Mouse (Mus musculus) midbrain, embryonic 14.5 days (tissue): ENCODE data around the gene Kif1a. TPM values are rescaled to one million over a fixed set of nuclear protein-coding genes. Genes with fewer than 3 reads are reported as not detected.

Experiments used
- ATAC-seq: fragments of 200-750 bp; cut with Nextera tagmentation; 2 replicates; pipeline ENCODE4 v1.8.0; 2017; ENCODE audit warnings: moderate number of reproducible peaks, moderate library complexity; ENCODE audit not compliant: low FRiP score, low TSS enrichment
- DNase-seq: peaks from one replicate; pipeline ENCODE4 v3.0.0-alpha.2; 2015
- H3K27ac ChIP-seq: fragments of 300-500 bp; sonication (generic); replicated peaks from 2 replicates; pipeline ENCODE4 v1.5.1; 2014; ENCODE audit warnings: mild to moderate bottlenecking, low read depth, low read length, moderate library complexity
- H3K27me3 ChIP-seq: fragments of 300-500 bp; sonication (generic); 2 replicates; pipeline ENCODE4 v1.6.1; 2014; ENCODE audit warnings: low read length, control low read depth, mixed read lengths; ENCODE audit not compliant: control insufficient read depth, insufficient read depth
- H3K36me3 ChIP-seq: fragments of 300-500 bp; sonication (generic); 2 replicates; pipeline ENCODE4 v1.6.1; 2014; ENCODE audit warnings: low read length, control low read depth; ENCODE audit not compliant: control insufficient read depth, insufficient read depth
- H3K4me1 ChIP-seq: fragments of 300-500 bp; sonication (generic); 2 replicates; pipeline ENCODE4 v1.6.1; 2014; ENCODE audit warnings: mild to moderate bottlenecking, antibody characterized with exemption, low read length, control low read depth; ENCODE audit not compliant: control insufficient read depth, insufficient read depth
- H3K4me2 ChIP-seq: fragments of 300-500 bp; sonication (generic); 2 replicates; pipeline ENCODE4 v1.6.1; 2014; ENCODE audit warnings: mild to moderate bottlenecking, low read length, moderate library complexity
- H3K4me3 ChIP-seq: fragments of 300-500 bp; sonication (generic); replicated peaks from 2 replicates; pipeline ENCODE4 v1.5.1; 2014; ENCODE audit warnings: low read depth, low read length
- H3K9ac ChIP-seq: fragments of 300-500 bp; sonication (generic); replicated peaks from 2 replicates; pipeline ENCODE4 v1.6.1; 2014; ENCODE audit warnings: mild to moderate bottlenecking, low read length, moderate library complexity
- H3K9me3 ChIP-seq: fragments of 300-500 bp; sonication (generic); 2 replicates; pipeline ENCODE4 v1.6.1; 2016; ENCODE audit warnings: low read length, control low read depth, mixed read lengths; ENCODE audit not compliant: control insufficient read depth
- WGBS: fragments of 180-500 bp; shearing (Covaris S2); extraction: QIAGEN DNeasy Blood & Tissue Kit; methylation state at CpG from one replicate; pipeline ENCODE4 v1.1.7; 2014; 5-methylcytosine and 5-hydroxymethylcytosine counted together
- polyA plus RNA-seq: library from polyadenylated mRNA; unstranded; fragments of >200 nt; fragmentation: Nextera tagmentation; extraction: Ambion mirVana; gene quantifications from 2 replicates; pipeline ENCODE4 v1.2.1, GENCODE M21; 2014

Gene Kif1a
- polyA plus RNA-seq, 1 experiment from 2014 or later = 350 TPM

DNA sequence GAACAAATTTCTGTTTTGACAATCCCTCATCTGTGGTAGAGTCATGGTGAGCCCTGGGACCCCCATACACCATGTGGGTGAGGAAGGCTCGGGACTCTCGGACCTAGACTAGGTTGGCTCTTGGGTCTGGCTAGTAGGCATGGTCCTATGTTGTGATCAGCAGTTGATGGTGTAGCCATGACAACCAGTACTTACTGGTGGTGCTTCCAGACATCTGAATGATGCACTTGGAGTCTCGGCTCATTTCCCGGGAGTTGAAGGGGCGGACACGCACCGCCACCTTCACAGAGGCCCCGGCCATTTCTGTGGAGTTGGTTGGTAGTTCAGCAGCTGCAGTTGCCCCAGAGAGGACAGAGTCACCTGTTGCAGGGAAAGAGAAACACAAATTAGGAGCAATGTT is 19.6 kb downstream of the Kif1a start:
- H3K36me3 ChIP-seq = peaks cover 63% of the 10 kb centered on the region
- ATAC-seq (no peak), DNase-seq (no peak)
- H3K27me3 ChIP-seq = no peaks in the 10 kb centered on the region
- no peaks in the 10 kb centered on the region for H3K9me3 ChIP-seq
- H3K27ac ChIP-seq = no peak overlapping the region
- no peak overlapping the region for H3K4me3 ChIP-seq
- H3K9ac ChIP-seq = no peak overlapping the region
- WGBS = 56% methylated on average over 8 of the region's 8 CpGs
- H3K4me1 ChIP-seq = peaks cover 17% of the 10 kb centered on the region
- no peak overlapping the region for H3K4me2 ChIP-seq

DNA sequence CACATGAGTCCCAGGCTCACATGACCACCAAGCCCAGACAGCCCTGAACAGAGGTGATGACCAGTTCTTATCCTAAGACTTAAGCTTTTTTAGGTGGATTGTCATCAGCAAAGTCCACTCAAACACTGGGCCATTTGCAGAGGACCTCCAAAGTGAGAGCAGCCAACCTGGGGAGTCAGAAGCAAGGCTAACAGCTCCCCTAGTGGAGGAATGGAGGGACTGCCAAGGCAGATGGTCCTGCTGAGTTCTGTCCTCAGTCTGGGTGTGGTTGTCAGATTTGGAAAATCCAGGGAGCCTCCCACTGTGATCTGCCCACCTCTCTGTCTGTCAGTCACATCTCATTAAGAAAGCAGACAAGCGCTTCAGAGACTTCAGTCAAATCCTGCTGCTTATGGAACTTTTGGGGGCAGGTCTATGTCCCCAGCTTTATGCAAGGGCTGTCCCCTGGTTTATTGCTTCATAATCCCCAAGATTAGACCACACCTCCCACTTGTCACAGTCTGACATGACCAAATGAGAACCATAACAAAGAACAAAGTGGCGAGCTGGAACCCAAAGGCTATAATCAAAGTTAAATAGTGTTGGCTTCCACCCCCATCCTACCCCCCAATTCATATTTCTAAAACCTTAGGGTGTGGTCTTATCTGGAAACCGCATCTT is 20.7 kb downstream of the Kif1a start:
- Histone ChIP-seq H3K36me3 (peaks cover 68% of the 10 kb centered on the region), H3K27me3 (no peaks in the 10 kb centered on the region), H3K9ac (no peak overlapping the region; the same call in 1 of the 2 replicates), H3K9me3 (no peaks in the 10 kb centered on the region), H3K4me1 (peaks cover 17% of the 10 kb centered on the region), H3K4me2 (no peak overlapping the region), H3K27ac (no peak overlapping the region), H3K4me3 (no peak overlapping the region)
- ATAC-seq (no peak), DNase-seq (peak; percentile 64)
- WGBS = 77% methylated on average over 3 of the region's 3 CpGs

GRCm38 (mm10) chr1:93079602-93080001 is 22.1 kb downstream of the Kif1a start:
- Histone ChIP-seq H3K36me3 (peaks cover 82% of the 10 kb centered on the region), H3K27me3 (no peaks in the 10 kb centered on the region), H3K4me3 (no peak overlapping the region), H3K9me3 (no peaks in the 10 kb centered on the region), H3K4me2 (no peak overlapping the region), H3K27ac (peak overlapping the region; percentile 52), H3K4me1 (peaks cover 10% of the 10 kb centered on the region), H3K9ac (no peak overlapping the region)
- DNase-seq (peak; percentile 51), ATAC-seq (peak; percentile 25; the same call in 1 of the 2 replicates)
- 36% methylated on average over 3 of the region's 3 CpGs for WGBS

GRCm38 (mm10) chr1:93072279-93072865 is 29.4 kb downstream of the Kif1a start:
- 88% methylated on average over 2 of the region's 2 CpGs for WGBS
- H3K4me3 ChIP-seq = no peak overlapping the region
- no peak for ATAC-seq
- peak; percentile 18 for DNase-seq
- H3K27me3 ChIP-seq = no peaks in the 10 kb centered on the region
- H3K4me2 ChIP-seq = no peak overlapping the region
- no peaks in the 10 kb centered on the region for H3K4me1 ChIP-seq
- no peaks in the 10 kb centered on the region for H3K9me3 ChIP-seq
- H3K9ac ChIP-seq = no peak overlapping the region
- H3K27ac ChIP-seq = no peak overlapping the region
- peaks cover 100% of the 10 kb centered on the region for H3K36me3 ChIP-seq

DNA sequence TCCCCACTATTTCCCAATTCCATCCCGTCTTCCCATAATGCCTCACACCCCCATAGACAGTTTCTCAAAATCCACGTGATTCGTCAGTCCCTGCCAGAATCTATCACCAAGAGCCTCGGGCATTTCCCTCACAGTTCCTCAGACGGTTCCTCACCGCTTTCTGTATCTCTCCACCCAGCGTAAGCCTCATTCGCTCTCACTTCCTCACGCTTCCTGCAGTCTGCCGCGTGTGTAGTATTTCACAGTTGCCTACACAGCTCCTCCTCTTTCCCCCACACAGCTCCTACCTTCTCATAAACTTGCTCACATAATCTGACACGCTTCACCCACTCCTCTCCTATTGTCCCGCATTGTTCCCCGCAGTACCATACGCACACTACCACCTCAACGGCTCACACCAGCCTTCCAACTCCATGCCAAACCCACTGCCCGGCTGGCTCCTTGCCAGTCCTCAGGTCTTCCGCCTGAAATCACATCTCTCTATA is 30.2 kb downstream of the Kif1a start:
- no peaks in the 10 kb centered on the region for H3K27me3 ChIP-seq
- H3K36me3 ChIP-seq = peaks cover 100% of the 10 kb centered on the region
- H3K4me2 ChIP-seq = no peak overlapping the region
- WGBS = 81% methylated on average over 18 of the region's 18 CpGs
- no peak overlapping the region for H3K27ac ChIP-seq
- DNase-seq (peak; percentile 34), ATAC-seq (no peak)
- H3K4me1 ChIP-seq = no peaks in the 10 kb centered on the region
- no peak overlapping the region for H3K9ac ChIP-seq
- H3K9me3 ChIP-seq = no peaks in the 10 kb centered on the region
- no peak overlapping the region for H3K4me3 ChIP-seq

DNA sequence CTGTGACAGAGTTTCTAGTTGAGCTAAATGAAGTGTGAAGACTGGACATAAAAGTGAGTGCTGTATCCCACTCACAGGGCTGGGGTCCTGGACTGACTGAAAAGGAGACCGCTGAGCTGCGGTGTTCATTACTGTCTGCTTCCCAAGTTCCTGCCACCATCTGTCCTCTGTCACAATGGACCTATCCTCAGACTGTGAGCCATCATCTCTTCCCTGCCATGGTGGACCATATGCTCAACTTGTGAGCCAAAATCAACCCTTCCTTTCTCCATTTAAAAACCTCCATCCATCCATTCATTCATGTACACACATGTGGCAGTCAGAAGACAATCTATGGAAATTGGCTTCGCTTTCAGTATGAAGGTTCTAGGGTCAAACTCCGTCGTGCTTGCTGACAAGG is 30.9 kb downstream of the Kif1a start:
- Histone ChIP-seq H3K36me3 (peaks cover 100% of the 10 kb centered on the region), H3K4me2 (no peak overlapping the region), H3K9me3 (no peaks in the 10 kb centered on the region), H3K4me1 (no peaks in the 10 kb centered on the region), H3K9ac (no peak overlapping the region), H3K4me3 (no peak overlapping the region), H3K27me3 (no peaks in the 10 kb centered on the region), H3K27ac (no peak overlapping the region)
- no peak for DNase-seq
- ATAC-seq = no peak
- whole genome bisulfite sequencing = 93% methylated on average over 5 of the region's 5 CpGs

DNA sequence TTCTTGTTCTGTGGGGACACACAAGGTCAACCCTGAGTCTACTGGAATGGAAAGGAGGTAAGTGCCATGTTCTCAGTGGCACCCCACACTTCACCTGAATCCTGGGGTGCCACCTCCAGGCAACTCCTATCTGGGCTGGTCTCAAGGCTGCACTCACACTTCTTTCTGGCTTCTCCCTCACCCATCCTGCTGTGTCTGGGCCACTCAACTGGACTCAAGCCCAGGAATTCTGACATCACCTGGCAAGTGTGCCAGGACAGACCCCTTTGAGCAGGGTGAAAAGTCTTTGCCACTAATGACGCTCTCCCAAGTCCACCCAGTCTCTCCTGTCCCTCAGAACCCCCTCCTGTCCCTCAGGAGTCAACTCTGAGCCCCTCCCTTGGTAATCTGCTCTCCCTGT is 33.2 kb downstream of the Kif1a start:
- no peak overlapping the region for H3K9ac ChIP-seq
- H3K4me1 ChIP-seq = no peaks in the 10 kb centered on the region
- no peak overlapping the region for H3K27ac ChIP-seq
- H3K9me3 ChIP-seq = no peaks in the 10 kb centered on the region
- 93% methylated on average over 1 of the region's 1 CpGs for WGBS
- peaks cover 99% of the 10 kb centered on the region for H3K36me3 ChIP-seq
- H3K4me3 ChIP-seq = no peak overlapping the region
- H3K4me2 ChIP-seq = no peak overlapping the region
- H3K27me3 ChIP-seq = no peaks in the 10 kb centered on the region
- ATAC-seq = no peak
- no peak for DNase-seq

DNA sequence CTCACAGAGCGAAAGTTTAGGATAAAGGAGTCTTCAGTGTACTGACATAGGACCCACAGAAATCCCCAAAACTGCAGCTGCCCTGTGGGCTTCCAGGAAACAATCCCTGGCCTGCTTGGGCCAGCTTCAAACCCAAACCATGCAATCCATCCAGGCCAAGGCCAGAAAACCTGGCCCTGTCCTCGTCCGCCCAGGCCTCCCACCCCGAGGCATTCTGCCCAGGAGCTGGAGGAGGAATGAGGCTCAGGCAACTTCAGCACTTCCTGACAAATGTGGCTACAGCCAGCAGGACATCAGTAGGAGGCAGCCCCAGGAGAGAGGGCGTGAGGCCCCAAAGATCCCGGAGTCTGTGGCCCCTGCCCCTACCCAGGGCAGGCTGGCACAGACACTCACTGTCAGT is 36.1 kb downstream of the Kif1a start:
- Histone ChIP-seq H3K27me3 (no peaks in the 10 kb centered on the region), H3K4me3 (no peak overlapping the region), H3K36me3 (peaks cover 99% of the 10 kb centered on the region), H3K9me3 (no peaks in the 10 kb centered on the region), H3K4me2 (no peak overlapping the region), H3K4me1 (no peaks in the 10 kb centered on the region), H3K9ac (no peak overlapping the region), H3K27ac (no peak overlapping the region)
- 91% methylated on average over 6 of the region's 6 CpGs for WGBS
- ATAC-seq (no peak), DNase-seq (no peak)

DNA sequence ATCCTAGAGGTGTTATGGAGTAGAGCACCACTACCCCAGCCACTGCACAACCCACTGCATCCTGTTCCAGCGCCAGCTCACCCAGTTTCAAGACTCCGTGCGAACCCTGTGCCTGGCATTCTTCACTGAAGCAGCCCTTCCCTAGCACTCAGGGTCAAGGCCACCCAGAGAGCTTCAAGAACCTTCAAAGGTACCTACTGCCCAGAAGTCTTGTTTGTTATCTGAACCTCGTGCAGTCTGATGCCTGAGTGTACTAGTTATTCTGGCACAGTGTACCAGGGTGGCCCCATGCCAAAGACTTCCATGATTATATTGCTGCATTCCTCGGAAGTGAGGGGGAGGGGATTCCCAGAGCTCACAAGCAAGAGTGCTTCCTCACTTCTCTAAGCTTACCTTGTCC is 38.1 kb downstream of the Kif1a start:
- no peak for ATAC-seq
- no peak overlapping the region for H3K27ac ChIP-seq

More for the DNA sequence above, 38.1 kb downstream of the Kif1a start:
- no peaks in the 10 kb centered on the region for H3K27me3 ChIP-seq
- H3K4me3 ChIP-seq = no peak overlapping the region
- H3K4me1 ChIP-seq = no peaks in the 10 kb centered on the region
- H3K9ac ChIP-seq = no peak overlapping the region
- DNase-seq = no peak
- no peaks in the 10 kb centered on the region for H3K9me3 ChIP-seq
- H3K4me2 ChIP-seq = no peak overlapping the region
- WGBS = 88% methylated on average over 5 of the region's 5 CpGs
- peaks cover 97% of the 10 kb centered on the region for H3K36me3 ChIP-seq
